Mouse (Mus musculus) lung, postnatal 25 days (tissue): ENCODE results near the gene Ip6k1.

Source experiments
- DNase-seq: peaks from one replicate; pipeline ENCODE4 v3.0.0; 2022; ENCODE audit warnings: low spot score

Gene Ip6k1

DNA sequence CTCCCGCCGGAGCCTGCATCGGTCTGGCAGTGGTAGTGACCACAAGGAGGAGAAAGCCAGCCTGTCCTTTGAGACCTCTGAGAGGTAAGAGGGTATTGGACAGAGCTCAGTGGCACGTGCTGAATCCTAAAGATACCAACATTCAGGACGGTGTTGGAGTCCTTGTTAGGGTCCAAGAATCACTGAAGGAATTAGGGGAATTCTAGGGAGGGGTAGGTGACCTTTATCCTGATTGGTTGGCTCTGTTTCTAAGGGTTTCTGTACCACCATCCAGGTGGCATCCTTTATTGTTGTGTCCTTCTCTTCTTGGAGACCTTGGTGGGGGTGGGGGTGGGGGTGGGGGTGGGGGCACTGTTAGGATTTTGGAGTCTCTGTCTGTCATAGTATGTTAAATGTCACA lies 29.8 kb downstream of the Ip6k1 start:
- no peak for DNase-seq

DNA sequence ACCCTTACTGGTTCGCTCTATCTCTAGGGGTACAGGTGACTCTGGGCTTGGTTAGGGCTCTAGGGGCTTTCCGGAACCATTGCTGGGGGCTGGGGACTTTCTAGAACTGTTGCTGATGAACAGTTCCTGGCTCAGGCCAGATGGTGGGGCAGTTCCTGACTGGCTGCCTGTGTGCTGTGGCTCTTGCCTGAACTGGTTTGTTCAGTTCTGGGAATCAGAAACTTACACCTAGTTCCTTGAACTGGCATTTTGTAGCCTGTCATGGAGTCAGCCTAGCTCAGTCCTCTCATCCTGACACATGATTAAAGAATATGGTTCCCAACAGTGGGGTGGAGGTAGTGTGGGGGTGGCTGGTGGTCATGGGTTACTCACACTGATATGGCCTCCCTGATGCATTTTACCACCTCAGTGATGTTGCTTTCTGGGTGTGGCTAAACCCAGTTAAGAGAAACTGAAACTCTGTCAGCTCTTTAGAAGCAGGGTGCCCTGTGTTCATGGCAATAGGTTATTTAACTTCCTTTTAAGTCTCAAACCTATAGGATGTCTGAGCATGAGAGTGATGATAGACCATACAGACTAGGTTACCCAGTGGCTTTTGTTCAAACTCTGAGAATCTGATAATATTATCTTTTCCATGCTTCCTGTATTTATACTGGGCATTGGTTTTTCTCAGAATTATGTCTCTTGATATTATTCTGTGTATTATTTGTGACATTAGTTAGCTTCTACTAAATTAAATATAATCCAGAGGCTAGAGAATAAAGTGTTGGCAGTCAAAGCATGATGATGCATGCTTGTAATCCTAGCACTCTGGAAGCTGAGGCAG lies 33.2 kb downstream of the Ip6k1 start:
- DNase-seq = no peak

DNA sequence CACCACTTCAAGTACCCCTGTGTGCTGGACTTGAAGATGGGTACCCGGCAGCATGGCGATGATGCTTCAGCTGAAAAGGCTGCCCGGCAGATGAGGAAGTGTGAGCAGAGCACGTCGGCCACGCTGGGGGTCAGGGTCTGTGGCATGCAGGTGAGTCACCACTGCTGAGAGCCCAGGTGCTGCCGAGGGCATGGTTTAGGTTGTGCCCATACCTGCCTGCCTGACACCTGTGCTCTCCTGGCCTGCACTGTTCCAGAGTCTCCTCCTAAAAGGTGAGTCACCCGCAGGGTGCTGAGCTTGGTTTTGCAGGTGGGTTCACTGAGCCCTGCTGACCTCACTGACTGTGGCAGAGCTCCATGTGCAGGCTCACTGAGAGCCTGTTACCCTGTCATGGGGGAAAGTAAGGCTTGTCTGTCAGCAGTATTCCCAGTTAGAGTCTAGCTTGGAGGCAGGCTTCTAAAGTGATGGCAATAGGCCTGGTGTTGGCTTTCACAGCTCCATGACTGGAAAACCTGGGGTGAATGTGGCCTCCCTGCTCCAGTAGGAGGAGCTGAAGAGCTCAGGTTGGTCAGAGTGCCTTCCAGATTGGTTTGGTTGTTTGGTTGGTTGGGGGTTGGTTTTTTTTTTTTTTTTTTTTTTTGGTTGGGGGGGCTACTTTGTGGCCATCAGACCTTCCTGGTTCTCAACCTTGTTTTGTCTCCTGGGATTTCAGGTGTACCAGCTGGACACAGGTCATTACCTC lies 42.6 kb downstream of the Ip6k1 start:
- DNase-seq = no peak

DNA sequence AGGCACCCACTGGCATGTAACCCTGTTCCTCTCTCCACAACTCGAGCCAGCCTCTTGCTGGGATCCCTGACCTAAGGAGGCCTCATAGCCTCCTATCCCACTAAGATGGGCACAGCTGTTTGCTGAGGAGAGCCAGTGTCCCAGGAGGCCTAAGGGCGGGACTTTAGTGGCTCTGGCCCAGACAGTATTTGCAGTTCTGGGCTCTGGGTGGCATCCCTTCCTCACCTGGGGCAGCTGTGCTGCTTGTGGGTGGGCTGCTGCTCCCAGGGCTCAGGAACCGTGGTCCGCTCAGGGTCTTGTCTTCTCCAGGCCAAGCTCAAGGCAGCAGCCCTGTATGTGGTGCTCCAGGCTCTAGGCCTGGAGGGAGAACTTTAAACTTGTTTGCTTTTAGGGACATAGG lies 44.3 kb downstream of the Ip6k1 start:
- DNase-seq = no peak

DNA sequence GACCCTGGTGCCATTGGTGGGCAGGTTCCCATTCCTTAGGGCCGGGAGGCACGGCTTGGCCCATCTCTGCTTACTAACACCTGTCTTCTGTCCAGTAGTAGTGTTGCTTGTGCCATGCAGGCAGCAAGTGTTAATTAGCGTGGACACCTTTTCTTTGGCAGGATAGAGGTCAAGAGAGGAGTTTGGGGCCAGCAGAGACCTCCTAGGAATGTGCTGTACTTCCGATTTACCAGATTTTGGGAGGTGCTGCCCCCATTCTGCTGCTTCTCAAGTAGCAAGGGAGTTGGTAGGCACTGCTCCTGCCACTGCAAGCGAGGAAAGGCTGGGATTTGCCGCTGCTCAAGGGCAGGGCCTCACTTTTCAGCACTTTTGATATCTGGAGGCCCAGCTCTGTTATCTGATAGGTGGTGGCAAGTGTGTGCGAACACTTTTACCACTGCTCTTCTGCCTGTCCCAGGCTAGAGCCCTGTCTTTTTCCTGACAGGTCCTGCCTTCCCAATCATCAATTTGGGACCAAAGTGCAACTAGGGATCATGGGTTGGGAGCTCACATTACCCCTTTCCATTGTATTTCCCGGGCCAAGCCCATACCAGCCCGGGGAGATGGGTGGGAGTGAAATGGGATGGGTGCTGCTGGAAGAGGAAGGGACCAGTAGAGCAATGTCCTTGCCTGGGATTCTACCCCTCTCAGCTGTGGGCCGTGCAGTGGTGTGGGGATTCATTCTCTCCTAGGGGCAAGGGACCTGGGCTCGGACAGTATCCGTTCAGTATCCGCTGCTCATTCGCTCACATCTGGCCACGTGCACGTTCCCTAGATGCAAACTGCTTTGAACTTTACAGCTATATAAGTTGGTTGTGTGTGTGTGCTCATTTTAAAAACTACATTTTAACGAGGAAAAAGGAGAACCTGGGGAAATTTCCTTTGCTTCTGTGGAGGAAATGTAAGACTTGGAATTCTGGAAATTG lies 45.6 kb downstream of the Ip6k1 start:
- no peak for DNase-seq

DNA sequence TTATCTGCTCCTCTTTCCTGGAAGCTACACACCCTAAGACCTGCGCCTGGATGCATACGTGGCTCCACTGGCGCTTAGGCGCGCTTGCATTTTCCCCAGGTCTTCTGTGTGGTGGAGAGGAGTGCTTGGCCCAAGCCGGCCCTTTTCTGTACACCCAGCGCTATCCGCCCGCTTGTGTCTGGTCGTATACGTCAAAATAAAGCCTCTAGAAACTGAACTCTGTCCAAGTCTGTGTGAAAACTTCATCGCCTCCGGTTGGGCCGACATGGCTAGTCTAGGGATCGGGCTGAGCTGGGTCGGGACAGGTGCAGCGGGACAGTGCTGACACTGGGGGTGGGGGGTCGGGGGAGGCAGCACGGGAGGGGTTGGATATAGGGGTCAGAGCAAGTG lies 46.3 kb downstream of the Ip6k1 start:
- DNase-seq = no peak

DNA sequence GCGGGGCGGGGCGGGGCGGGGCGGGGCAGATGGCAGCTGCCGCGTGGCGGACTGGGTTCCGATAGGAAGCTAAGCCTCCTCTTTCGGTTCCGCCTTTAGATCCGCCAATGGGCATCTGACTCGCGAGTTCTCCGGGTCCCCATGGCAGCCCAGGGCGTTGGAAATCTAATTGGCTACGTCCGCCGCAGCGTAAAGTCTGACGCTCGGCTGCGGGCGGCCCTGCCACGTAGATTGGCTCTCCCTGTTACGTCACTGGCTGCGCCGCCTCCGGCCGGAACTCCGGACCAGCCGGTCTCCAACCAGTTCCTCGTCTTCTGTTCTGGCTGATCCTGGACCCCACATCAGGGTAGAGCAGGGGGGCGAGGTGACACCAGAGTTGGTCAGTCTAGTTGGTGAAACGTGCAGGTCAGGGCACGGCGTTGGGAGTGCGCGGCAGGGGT lies 46.7 kb downstream of the Ip6k1 start, which contains the start of gene Gmppb:
Gene Gmppb (plus strand): TSS at position 227 of the 440 bp plus-strand sequence.
- DNase-seq = peak; percentile 98

DNA sequence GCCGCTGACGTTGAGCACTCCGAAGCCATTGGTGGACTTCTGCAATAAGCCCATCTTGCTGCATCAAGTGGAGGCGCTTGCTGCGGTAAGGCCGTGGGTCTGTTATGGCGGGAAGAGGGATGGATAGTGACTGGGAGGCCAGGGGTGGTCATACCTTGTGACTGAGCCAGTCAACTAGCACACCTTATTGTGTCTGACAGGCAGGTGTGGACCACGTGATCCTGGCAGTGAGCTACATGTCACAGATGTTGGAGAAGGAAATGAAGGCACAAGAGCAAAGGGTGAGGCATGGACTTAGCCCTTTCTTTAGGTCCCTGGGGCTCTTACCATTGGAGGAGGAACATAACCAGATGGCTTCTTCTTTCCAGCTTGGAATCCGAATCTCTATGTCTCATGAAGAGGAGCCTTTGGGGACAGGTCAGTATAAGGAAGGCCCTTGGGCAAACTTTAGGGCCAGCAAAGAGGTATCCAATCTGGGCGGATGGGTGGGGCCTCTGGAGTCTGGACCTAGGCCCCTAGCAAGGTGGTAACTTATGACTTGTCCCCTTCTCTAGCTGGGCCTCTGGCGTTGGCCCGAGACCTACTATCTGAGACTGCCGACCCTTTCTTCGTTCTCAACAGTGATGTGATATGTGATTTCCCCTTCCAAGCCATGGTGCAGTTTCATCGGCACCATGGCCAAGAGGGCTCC lies 47.4 kb downstream of the Ip6k1 start:
- no peak for DNase-seq

DNA sequence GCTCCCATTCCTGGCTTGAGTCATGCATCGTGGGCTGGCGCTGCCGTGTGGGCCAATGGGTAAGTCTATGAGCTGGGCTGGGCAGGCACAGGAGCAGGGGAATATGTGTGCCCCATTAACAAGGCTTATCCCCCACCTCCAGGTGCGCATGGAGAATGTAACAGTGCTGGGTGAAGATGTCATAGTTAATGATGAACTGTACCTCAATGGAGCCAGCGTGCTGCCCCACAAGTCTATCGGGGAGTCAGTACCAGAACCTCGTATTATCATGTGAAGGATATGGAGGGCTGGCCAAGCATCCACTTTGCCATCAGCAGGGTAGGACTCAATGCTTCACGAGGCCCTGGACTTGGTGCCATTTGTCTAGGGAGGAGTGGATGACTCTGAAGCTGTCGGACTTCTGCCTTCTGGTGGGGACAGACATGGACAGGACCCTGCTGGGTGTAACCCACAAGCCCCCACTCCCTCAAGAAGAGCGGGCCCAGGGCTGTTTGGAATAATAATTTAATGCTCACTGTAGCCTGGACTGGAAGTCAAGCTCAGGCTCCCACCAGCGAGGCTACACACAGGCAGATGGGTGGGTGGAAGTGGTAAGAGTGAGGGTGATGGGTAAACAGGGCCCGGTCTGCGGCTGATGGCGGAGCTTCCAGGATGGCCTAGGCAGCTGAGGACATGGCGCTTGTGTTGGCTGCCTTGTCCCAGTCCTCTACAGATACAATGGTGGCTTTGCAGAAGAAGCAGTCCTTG lies 49.1 kb downstream of the Ip6k1 start:
- DNase-seq = no peak

DNA sequence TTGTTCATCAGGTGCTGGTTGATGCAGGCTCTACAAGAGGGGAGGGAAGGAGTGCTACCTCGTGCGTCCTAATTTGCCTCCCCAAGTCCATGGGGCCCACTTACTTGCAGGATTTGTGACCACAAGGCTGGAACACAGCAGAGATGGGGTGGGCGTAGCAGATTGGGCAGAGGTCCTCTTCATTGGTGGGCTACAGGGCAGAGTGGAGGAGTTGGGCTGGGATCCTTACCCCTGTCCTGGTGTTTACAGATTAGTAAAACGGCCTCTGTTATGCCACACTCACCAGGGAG lies 49.6 kb downstream of the Ip6k1 start:
- DNase-seq = no peak

DNA sequence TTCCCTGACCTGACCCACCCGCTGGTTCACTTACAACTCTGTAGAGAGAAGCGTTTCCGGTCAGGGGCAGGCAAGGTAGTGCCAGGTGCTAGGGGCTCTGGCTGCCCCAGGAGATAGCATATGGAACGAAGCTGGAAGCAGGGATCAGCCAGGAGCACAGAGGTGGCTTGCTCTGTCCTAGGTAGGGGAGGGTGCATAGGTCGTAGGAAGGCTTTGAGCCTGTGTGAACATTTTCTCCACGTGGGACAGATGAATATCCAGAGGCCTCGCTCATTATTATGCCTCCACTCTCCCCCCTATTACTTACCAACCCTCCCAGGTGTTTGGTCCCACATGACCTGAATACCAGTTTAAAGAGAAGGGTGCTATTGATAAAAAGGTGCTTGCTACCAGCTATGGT lies 50.1 kb downstream of the Ip6k1 start:
- DNase-seq = no peak

DNA sequence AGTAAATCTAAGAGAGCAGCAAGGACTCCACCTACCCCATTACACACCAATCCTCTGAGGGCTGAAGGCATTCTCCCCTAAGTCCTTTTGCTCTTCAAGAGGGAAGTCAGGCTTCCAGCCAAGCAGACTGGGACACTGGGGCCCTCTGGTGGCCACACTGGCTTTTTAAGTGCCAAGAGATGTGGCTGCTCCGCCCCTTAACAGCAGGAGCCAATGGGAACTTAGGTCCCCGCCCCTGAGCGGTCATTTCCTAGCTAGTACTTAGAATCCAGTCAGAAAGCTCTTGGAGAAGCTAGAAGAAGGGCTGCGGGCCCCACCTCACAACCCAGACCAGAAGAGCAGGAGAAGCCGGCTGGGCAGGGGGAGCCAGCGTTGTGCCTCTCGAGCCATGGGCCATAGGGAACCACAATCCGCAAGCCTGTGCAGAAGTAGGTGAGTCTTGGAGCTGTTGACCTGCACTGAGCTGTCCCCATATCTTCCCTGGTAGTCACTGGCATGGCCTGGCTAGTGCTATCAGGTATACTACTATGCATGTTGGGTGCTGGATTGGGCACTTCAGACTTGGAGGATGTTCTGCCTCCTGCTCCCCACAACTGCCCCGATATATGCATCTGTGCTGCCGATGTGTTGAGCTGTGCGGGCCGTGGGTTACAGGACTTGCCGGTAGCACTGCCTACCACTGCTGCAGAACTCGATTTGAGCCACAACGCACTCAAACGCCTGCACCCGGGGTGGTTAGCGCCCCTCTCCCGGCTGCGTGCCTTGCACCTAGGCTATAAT lies 50.8 kb downstream of the Ip6k1 start, which contains the start of gene Amigo3:
Gene Amigo3 (plus strand): TSS at position 275 of the 780 bp plus-strand sequence.
- DNase-seq = peak; percentile 97

DNA sequence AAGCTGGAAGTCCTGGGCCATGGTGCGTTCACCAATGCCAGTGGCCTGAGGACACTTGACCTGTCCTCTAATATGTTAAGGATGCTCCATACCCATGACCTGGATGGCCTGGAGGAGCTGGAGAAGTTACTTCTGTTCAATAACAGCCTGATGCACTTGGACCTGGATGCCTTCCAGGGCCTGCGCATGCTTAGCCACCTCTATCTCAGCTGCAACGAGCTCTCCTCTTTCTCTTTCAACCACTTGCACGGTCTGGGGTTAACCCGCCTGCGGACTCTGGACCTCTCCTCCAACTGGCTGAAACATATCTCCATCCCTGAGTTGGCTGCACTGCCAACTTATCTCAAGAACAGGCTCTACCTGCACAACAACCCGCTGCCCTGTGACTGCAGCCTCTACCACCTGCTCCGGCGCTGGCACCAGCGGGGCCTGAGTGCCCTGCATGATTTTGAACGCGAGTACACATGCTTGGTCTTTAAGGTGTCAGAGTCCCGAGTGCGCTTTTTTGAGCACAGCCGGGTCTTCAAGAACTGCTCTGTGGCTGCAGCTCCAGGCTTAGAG lies 51.4 kb downstream of the Ip6k1 start:
- DNase-seq = no peak

DNA sequence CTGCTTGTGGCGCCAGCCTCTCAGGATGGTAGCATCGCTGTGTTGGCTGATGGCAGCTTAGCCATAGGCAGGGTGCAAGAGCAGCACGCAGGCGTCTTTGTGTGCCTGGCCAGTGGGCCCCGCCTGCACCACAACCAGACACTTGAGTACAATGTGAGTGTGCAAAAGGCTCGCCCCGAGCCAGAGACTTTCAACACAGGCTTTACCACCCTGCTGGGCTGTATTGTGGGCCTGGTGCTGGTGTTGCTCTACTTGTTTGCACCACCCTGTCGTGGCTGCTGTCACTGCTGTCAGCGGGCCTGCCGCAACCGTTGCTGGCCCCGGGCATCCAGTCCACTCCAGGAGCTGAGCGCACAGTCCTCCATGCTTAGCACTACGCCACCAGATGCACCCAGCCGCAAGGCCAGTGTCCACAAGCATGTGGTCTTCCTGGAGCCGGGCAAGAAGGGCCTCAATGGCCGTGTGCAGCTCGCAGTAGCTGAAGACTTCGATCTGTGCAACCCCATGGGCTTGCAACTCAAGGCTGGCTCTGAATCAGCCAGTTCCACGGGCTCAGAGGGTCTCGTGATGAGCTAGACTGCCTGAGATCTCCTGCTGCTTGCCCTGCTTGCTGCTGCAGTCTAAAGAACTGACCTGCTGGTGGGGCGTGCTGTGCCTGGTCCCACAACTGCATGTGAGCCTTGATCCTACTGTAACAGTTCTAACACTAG lies 52.2 kb downstream of the Ip6k1 start:
- DNase-seq = no peak

DNA sequence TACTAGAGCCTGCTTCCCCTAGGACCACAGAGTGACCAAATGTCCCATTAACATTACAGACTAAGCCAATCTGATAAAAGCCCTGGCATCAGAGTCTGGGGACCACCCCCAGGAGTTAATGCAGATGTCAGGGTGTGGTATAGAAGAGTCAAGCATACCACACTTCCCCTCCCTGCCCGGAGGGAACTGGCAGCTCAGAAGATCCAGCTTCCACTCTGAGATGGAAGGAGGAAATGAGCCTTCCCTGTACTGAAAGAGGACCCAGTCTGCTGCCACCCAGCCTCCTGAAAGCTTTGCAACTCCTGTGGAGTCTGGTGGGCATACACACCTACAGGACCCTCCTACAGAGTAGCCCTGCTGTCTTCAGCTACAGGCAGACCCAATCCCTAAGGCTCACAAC lies 52.8 kb downstream of the Ip6k1 start:
- DNase-seq = no peak

DNA sequence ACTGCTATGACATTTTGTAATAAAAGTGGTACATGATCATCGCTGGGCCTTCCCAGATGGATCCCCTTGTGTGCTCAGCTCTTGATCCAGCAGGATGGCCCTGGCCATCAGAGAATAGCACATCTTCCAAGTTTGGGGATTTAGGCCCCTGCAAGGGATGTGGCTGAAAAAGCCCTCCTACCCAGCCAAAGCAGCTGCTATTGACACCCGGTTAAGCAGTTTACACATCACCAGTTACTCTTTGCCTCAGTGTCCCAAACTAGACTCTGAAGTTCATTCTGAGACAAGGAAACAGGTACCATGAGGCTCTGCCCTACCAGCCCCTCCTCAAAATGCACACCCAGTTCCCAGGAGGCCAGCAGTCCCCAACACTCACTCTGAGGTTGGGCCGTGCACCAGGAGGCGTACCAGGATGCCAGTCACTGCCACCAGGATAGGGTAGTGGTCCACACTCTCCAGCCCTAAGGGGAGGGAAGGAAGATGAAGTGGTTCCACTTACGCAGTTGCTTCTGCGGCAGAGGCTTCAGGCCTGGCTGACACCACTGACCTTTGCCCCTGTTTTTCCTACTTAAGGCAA lies 53.4 kb downstream of the Ip6k1 start:
- DNase-seq = no peak

DNA sequence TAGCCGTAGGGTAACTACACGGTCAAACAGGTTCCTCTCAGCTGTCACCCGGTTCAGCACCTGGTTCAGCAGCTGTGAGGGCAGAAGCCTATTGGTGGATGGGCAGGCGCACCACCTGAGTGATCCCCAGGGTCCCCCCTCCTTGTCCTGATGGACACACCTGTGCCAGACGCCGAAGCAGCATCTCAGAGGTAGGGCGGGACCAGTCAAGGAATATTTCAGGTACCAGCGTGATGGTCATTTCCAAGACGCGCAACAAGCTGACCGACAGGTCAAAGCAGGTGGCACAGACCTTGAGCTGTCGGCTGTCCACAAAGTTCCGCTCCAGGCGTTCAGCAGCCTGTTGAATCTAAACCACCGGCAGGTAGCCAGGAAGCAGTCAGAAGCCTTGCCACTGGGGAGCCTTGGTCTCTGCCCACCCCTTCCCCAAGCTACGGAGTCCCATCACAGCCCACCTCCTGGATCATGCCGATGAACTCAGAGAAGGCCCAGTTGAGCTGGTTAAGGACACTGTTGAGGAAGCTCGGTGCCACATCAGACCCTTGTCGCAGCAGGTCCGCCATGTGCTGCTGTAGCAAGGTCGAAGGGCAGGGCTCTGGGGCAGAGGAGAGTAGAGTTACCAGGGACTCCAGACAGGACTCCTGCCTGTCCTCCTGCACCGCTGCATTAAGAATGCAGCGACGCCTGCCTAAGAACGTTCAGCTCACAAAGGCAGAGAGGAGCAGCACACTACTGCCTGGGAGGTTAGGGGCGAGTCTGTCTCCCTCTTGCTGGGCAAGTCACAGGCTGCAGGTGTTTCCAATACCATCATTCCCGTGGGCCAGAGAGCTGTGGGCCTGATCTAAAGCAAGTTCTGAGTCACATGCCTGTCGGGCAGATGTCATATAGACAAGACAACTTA lies 54.3 kb downstream of the Ip6k1 start:
- DNase-seq = no peak

DNA sequence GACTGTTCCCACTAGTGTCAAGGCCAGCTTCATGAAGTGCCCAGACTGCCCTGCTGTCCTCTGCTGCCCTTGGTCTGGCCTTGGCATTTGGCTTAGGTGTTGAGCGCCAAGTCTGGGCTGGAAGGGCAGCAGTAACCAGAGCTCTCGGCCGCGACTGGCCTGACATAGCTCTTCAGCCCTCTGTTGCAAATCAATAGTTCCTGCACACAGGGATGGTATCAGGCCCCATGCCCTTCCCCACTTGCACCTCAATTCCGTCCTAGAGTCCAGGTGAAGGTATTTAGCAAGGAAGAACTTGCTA lies 54.9 kb downstream of the Ip6k1 start:
- no peak for DNase-seq
